Mouse (Mus musculus): ENCODE data around the gene Rab33b.

- TF ChIP-seq CTCF (IDR thresholded peaks at IDR 0.05; ENCODE audit: control insufficient read depth, insufficient read depth, insufficient replicate concordance, low read depth, low read length) (no peak), POLR2A (IDR thresholded peaks at IDR 0.05; ENCODE audit: control insufficient read depth, low read depth, low read length) (no peak)
Observed at GRCm38 (mm10) chr3:51517467-51517866, 33.7 kb downstream of the Rab33b start.
